Mouse (Mus musculus) skeletal muscle tissue, adult 2 months (tissue): ENCODE data around the gene Plscr5.
A peak's percentile ranks its signal among the peaks of the same experiment; 100 is the strongest.

Source experiments
- DNase-seq: peaks from one replicate; pipeline ENCODE4 v3.0.0-alpha.2; 2012; ENCODE audit warnings: low read depth, low spot score

The Plscr5 gene

DNA sequence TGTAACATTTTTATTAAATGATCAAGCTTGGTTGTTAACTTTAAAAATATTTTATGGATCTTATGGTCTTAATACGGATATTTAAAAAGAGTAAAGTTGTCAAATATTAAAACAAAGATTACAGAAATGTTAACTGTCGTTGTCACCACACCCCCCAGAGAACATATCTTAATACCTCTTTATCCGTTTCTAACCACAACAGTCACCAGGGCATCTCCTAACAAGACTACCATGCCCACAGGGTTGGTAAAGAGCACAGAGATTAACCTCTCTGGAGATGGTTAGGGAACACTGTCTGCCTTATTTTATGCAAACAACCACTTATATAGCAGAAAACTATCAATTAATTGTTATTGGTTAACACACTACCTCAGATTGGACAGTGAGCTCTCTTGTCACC, 34.1 kb downstream of the Plscr5 start:
- no peak for DNase-seq

DNA sequence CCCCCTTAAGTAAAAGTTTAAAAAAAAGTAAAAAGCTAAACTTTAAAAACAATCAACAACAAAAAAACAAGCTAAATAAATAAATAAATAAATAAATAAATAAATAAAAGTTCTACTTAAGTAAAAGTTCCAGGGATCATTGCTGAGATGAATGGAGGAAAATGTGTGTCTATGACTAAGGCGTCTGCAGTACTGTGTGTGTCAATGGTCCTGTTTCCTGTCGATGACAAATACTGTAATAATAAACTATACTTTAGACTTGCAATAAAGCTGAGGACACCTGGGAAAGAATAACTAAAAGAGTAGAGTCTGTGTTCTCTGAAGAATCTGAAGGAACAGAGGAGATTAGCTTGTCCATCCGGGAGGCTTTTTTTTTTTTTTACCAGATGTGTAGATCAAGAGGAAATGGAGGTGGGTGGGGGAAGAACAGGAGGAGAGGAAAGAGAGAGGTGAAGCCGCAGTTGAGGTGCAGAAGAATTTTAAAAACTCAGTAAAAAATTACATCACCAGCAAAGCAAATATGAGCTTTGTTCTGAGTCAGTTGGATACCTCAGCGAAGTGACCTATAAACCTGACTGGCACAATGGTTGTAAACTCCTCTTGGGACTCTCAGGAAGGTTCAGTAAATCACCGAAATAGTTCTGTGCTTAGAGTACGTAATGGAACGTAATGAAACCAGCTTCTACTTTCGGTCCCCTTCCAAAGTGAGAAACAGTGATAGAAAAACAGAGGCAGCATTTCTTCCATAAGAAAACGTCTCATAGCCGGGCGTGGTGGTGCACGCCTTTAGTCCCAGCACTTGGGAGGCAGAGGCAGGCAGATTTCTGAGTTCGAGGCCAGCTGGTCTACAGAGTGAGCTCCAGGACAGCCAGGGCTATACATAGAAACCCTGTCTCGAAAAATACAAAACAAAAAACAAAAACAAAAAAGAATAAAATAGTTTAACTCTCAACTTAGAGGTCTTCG, 36.4 kb downstream of the Plscr5 start:
- DNase-seq, result no peak

DNA sequence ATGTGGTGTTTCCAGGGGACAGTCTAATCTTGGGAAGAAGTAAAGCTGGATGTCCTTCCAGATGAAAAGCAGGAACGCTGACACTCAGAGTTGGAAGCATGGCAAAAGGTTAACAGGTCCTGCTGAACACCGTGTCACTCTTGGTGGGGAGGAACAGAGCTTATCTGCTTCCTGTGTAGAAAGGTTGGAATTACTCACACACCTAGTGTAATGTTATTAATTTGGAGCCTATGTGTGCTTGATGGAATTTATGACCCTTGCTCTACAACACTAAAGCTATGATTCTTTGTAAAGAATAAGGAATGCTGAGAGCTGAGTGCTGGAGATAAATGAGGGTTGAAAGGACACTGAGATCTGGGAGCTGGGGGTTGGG, 37.1 kb downstream of the Plscr5 start:
- no peak for DNase-seq

DNA sequence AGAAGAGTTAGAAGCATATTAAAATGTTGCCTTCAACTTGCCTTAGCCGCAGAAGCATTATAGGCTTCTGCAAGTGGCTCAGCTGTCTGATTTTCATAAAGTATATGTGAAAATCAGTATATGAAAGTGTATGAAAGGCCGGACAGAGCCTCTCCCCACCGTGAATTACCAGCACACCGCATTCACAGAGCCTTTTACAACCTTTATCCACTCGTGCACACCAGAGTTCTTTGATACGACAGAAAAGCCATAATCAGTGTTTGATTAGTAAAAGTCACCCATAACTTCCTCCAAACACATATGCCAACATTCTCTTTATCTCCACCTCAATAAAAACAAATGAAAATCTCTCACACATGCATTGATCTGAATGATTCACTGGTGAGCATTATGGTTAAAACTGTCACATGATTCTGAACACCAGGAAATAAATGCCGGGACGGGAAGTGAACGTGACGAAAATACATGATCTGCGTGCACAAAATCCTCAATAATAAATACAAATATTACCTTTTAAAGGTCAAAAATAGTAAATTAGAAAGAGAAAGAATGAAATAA, 42.2 kb downstream of the Plscr5 start:
- no peak for DNase-seq

DNA sequence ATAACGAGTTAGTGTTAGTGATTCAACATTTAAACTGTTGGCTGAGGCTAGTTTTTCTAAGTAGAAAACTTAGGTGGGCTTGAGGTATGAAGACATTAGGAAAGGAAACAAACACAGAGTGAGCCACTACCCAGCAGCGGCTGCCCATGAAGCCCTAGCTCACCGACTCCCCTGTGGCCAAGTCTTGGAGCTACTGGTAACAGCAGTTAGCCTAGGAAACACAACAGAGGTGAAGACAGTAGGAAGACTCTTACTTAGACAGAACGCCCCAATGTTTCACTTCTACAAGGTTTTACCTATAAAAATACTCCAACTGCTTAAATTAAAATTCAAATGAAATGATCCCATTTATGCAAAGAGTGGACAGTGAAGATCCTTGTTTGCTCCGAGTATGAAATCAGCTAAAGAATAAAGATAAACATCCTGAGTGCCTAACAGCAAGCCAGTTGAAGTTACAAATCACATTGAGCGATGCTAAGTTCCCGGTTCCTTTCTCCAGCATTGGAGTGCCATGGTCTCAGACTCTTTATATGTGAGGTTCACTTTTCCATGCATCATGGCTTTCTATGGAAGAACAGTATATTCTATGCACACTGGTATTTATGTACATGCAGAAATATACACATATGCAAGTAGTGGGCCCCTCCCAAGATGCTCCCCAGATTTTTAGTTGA, 56.2 kb downstream of the Plscr5 start:
- DNase-seq, result no peak

DNA sequence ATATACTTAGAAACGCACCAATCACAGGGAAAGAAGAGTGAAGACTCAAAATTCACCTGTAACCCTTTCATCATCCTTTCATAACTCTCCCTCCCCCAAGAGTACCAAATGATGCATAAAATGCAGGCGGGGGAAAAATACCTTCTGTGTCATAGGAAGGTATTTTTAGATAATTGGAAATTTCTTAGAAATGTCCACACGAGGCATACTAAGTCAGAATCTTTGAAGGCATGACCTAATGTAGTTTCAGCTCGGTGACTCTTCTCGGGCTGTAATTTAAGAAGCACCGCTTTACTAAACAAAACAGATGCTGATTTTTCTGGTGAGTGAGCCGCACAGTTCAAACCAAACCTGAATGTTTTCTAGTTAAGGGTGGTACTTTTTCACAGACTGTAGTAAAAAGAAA, 56.7 kb downstream of the Plscr5 start, which contains the start of gene Plscr1:
Gene Plscr1, plus strand, starts transcription at position 304 of the 406 bp plus-strand sequence.
- no peak for DNase-seq

DNA sequence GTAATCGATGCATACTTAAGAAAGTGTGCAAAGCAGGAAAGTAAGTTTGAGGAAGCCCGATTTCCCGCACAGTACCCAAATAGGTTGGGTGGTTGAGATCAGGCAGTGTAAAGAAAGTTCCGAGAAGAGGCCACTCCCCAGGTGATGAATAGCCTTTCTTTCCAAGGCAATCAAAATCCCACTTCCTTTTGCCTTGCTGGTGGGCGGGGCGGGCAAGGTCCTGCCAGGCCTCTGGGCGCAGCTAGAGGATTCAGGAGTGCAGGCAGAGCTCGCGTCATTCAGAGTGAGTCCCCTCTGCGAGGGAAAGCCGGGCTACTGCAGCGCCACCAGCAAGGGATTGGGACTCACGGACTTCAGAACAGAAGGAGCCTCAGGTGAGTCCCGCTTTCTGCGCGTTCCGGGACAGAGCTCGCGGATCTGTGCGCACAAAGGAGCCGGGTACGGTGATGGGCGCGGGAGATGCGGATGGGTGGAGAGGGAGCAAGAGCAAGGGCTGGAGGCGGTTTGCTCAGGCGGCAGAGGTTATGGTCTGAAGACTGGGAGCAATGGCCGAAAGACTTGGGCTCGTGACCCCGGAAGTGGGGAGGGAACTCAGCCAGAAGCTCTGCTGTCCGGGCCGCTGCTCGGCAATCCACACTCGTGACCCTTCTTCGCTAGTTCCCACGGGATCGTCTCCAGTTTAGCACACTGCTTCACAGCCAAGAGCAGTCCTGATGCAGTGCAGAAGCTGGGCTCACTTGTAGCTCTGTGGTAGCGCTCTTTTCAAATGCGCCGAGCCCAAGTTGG, 57.4 kb downstream of the Plscr5 start:
- DNase-seq, result peak; percentile 77

DNA sequence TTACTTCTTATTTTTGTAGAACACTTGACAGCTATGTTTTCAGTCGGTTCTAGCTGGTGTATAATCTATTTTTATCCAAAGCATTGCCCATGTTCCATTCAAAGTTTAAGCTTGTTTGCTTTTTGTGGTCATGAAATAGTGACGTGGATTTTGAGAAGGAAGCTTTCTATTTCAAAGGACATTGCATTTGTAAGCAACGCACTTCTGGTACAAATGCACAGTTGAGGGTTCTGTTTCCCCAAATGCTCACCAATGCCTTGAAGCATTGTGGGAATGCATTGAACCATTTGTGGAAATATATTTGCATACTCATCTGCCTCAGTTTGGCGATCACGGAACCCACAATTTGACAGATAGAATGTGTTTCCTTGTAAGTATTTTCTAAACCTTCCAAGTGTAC, 60.0 kb downstream of the Plscr5 start:
- no peak for DNase-seq

DNA sequence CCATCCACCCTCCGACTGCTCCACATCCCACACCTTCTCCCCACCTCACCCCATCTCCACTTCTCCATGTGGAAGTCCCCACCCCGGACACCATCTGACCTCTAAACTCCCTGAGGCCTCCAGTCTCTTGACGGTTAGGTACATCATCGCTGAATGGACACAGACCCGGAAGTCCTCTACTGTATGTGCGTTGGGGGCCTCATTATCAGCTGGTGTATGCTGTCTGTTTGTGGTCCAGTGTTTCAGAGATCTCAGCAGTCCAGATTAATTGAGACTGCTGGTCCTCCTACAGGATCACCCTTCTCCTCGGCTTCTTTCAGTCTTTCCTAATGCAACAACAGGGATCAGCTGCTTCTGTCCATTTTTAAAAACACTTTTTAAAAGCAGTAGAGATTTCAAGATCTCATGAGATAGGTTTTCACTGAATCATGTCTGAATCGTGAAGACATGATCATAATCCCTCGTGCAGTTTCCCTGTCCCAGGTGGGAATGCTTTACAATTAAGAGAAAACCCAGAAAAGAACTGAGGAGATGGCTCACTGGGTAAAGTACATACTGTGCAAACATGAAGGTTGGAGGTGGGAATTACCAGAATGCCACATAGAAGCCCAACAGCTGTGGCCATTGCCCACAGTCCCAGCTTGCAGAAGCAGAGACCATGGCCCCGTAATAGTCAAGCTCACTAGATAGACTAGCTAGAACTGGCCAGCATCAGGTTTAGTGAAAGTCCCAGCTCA, 61.0 kb downstream of the Plscr5 start:
- DNase-seq, result no peak
